Mouse (Mus musculus) ovary, postnatal 36 days (tissue): ENCODE data around the gene Rcc1.

Experiments
- DNase-seq: peaks from one replicate; pipeline ENCODE4 v3.0.0; 2022; ENCODE audit warnings: low spot score, mixed read lengths

Gene Rcc1

GRCm38 (mm10) chr4:132355403-132355802 lies 2.0 kb upstream of the Rcc1 start:
- DNase-seq = no peak

GRCm38 (mm10) chr4:132354571-132354970 lies 1.2 kb upstream of the Rcc1 start:
- peak; percentile 22 for DNase-seq

DNA sequence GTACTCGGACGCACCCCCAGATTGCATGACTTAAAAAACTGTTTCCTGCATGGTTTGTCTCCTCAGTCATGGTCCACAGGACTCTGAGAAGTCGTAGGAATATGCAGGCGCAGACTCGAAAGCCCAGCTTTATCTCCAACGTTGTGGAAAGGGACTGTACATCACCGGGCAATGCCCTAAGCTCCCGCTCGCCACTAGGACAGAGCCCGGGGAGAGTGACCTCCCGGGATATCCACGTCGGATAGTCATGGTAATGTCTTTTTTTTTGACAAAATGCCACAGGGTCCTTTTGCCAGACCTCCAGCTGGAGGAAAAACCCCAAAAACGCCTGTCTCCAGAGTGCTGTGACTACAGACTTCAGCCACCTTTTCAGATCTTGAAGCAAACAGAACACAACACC lies 666 bp downstream of the Rcc1 start:
- peak; percentile 23 for DNase-seq

DNA sequence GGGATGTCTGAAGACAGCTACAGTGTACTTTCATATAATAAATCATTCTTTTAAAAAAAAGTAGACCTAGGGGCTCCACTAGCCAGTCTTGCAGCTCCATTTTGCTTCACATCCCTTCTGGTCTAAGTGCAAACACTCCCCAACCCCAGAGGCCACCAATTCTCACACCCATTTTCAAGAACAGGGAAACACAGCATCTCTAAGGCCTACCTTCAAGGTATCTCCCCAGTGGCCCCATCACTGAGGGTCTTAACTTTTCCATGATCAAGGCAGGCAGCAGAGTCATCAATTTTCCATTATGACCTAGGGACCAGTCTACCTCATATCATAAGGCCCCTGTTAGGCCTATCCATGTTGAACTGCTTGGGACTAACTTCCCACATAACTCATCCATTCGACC lies 2.0 kb downstream of the Rcc1 start:
- DNase-seq = no peak

DNA sequence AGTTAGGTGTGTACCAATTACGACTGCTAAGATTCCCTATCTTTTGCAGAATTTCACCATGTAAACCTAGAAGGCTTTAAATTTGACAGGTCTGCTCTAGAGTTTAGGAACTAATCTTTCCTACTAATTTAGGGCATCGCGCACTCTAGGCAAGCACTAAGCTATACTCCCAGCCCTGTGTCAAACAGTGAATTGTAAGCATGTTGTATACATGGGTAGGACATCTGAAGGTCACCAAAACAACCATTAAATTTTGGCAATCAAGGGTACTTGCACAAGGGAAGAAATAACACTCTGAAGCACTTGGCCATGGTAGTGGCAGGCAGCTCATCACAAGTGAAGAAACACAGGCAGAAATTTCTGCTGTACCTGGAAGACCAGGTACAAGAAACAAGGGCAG lies 2.6 kb downstream of the Rcc1 start:
- no peak for DNase-seq

DNA sequence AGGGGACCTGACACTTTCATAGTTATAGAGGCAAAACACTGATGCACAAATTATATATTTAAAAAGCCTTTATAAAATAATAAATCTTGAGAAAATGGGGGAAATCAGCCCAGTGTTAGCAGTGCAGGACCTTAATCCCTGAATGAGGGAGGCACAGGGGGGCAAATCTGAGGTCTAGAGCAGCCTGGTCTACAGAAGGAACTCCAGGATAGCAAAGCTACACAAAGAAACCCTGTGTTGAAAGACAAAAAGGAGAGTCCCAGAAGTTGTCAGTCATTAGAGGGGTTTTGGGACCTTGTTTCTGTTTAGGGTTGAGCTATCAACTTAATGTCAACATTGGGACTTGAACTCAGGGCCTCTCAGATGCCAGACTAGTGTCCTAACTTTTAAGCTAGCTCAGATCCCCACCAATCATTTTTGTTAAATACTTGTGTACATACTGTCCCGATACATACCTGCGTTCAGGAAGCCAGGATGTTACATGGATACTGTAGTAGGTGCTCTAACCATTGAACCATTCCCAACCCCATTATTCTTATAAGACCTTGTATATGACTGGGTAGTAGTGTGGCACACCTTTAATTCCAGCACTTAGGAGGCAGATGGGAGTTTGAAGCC lies 3.2 kb downstream of the Rcc1 start:
- no peak for DNase-seq

GRCm38 (mm10) chr4:132349495-132350122 lies 3.8 kb downstream of the Rcc1 start:
- DNase-seq = no peak

DNA sequence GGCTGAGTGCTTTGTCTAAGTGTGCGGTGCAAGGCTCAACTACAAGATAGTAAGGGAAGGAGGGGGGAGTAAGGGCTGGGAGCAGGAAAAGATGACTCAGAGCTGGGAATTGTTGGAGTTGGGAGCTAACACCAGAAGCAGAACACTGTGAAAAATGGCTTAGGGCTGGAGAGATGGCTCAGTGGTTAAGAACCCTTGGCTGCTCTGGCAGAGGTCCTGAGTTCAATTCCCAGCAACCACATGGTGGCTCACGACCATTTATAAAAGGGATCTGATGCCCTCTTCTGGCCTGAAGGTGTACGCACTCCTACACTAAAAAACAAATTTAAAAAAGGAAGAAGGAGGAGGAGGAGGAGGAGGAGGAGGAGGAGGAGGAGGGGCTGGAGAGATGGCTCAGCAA lies 6.7 kb downstream of the Rcc1 start:
- no peak for DNase-seq

- no peak for DNase-seq
These were observed 7.1 kb downstream of the Rcc1 start for GRCm38 (mm10) chr4:132346261-132346660.

- DNase-seq = no peak
These were observed 7.6 kb downstream of the Rcc1 start for GRCm38 (mm10) chr4:132345843-132346212.

- peak; percentile 96 for DNase-seq
These were observed 8.1 kb downstream of the Rcc1 start for GRCm38 (mm10) chr4:132345135-132345842.

DNA sequence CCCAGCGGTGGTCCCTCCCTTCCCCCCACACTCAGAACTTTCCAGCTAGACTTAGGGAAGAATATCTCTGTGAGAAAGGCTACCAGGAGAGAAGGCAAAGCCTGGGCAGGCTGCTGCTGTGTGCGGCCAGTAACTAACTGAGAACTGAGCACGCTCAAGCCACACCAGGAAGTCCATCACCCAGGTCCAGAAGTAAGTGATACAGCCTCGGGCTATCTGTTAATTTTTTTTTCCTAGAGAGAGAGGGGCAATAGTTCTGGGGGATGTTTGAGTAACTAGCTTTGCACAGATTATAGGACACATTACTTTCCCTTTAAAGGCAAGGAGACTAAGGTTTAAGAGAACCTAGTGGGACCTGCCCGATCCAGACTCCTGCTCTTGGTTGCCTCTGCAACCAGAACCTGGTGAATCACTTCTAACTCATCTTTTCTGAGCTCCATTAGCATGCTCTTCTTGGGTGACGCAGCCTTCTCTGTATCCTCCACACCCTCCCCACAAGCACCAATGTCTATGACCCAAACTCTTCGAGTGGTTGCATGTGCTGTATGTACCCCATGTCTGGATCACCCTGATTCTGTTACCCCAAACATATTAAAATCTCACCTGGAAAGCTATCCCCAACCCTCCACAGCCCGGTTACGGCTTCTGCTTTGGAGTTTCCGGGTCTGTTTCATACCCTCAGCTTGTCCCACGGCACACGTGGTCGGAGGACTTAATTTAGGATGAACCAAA lies 8.8 kb downstream of the Rcc1 start:
- no peak for DNase-seq

- no peak for DNase-seq
These were observed 12.0 kb downstream of the Rcc1 start for GRCm38 (mm10) chr4:132341451-132341850.

GRCm38 (mm10) chr4:132338943-132339342 lies 14.5 kb downstream of the Rcc1 start:
- DNase-seq = peak; percentile 40

- DNase-seq = no peak
These were observed 20.5 kb downstream of the Rcc1 start for GRCm38 (mm10) chr4:132332880-132333279.

- no peak for DNase-seq
These were observed 21.4 kb downstream of the Rcc1 start for GRCm38 (mm10) chr4:132331960-132332359.

DNA sequence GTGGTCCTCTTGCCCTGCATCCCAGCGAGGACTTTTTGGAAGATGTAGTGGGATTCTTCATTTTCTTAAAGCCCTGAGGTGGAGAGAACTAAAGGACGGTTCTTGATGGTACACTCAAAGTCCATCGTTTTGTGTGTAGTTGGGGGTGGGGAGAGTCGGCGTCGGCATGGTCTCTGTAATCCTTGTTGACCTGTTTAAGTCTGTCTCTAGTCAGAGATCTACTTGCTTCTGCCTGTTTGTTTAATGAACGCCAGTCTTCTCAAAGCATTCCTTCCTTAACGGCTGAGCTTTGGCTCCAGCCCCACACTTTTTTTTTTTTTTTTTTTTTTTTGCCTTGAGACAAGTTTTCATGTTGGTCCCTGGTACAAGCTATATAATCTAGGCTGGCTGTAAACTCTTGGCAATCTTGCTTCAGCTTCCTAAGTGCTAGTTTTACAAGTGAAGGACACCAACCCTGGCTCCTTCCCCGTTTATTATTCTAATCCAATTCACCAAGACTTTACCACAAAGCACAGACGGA lies 23.5 kb downstream of the Rcc1 start:
- DNase-seq = no peak

GRCm38 (mm10) chr4:132329115-132329834 lies 24.1 kb downstream of the Rcc1 start, which contains the start of gene Trnau1ap:
Gene Trnau1ap, minus strand, starts transcription at chr4:132329538.
- peak; percentile 92 for DNase-seq

DNA sequence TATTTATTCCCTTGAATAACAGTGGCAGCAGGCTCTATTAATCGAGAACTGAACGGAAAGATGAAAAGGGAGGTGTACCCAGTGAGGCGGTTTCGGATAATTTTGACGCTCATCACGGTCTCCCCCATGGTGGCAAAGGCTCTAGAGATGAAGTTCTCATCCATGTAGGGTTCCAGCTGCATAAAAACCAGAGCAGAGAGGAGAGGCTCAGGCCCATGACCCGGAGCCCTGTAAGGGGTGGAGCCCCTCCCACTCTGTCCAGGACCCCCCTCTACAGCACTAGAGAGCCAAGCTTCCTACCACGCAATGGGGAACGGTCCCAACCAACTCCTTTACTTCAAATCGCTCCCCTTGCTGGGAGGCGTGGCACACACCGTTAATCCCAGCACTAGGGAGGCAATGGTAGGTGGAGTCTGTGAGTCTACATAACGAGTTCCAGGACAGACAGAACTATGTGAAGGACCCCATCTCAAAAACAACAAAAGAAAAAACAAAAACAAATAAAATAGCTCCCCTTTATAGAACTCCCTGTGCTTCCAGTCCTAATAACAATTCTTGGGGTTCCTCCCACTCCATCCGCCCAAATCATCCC lies 24.9 kb downstream of the Rcc1 start:
- no peak for DNase-seq

DNA sequence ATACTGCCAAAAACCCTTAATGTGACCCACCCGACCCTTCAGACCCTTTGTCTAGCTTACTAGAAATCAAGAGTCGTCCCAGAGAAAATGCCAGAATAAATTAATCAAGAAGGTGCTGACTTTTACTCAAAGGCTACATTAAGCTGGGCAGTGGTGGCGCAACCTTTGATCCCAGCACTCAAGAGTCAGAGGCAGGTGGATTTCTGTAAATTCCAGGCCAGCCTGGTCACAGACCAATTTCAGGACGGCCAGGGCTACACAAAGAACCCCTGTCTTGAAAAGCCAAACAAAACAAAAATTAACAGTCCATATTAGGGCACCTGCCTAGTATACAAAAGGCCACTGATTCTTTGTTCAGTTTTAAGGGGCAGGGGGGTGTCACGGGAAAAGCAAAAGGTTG lies 26.9 kb downstream of the Rcc1 start:
- DNase-seq = no peak

DNA sequence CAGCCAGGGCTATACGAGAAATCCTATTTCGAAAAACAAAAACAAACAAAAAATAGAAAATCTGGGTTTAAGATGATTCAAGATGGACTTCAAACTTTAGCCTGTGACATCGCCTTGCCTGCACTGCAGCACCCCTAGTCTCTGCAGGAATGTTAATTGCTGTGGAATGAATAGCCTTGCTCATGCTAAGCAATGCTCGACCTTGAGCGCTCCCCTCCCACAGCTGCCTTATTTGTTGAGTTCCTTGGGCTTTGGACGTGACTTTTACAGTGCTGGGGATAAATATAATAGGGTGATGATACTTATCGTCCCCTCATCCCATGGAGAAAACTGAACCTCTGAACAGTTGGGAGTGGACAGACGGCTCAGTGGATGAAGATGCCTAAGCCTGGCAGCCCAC lies 37.7 kb downstream of the Rcc1 start:
- DNase-seq = peak; percentile 27
